Mouse (Mus musculus) embryonic fibroblast, embryonic 13.5 days (primary cell): ENCODE measurements around the gene Nr5a2. TPM values are rescaled to one million over a fixed set of nuclear protein-coding genes. Genes with fewer than 3 reads are reported as not detected.

Experiments used
- H3K27ac ChIP-seq: 2 replicates; pipeline ENCODE4 v1.5.1; 2012; ENCODE audit warnings: low read length, control low read depth, inconsistent platforms; ENCODE audit not compliant: insufficient read depth
- H3K4me1 ChIP-seq: 2 replicates; pipeline ENCODE4 v1.6.1; 2011; ENCODE audit warnings: low read length; ENCODE audit not compliant: control insufficient read depth, insufficient read depth
- H3K4me3 ChIP-seq: 2 replicates; pipeline ENCODE4 v1.5.1; 2011; ENCODE audit warnings: mild to moderate bottlenecking, control low read depth, low read length; ENCODE audit not compliant: insufficient read depth
- CTCF ChIP-seq: IDR thresholded peaks from 2 replicates; pipeline ENCODE4 v1.5.1; 2011; ENCODE audit warnings: mild to moderate bottlenecking, control low read depth, low read length, moderate library complexity, borderline replicate concordance; ENCODE audit not compliant: insufficient read depth
- POLR2A ChIP-seq: IDR thresholded peaks from 2 replicates; pipeline ENCODE4 v1.6.1; 2011; ENCODE audit warnings: low read depth, mild to moderate bottlenecking, control low read depth, low read length, moderate library complexity
- polyA plus RNA-seq: library from polyadenylated mRNA; stranded (reverse); fragments of >200 nt; gene quantifications from 2 replicates; pipeline ENCODE4 v1.2.4, GENCODE M21; 2011; ENCODE audit warnings: low read depth; ENCODE audit not compliant: missing spikeins, insufficient read length

Nr5a2 gene
- polyA plus RNA-seq, 1 experiment = not detected

DNA sequence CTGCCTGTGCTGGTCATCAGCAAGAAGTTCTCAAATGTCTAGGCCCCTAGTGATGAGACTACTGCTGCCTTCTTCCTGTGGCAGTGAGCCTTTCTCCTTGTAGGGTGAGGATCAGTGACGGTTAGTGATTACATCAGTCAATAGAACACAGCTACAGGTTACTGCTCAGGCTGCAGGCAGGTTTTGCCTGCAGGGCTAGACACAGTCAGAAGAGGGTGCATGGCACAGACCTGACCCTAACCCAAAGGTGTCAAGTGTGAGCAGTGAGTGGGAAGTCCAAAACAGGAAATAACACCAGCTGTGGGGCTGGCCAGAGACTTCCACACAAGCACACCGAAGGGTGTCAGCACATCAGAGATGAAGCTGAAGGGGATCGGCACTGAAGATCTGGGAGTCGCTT, 101.5 kb downstream of the Nr5a2 start:
- TF ChIP-seq CTCF = no peak
- TF ChIP-seq POLR2A = no peak
- Histone ChIP-seq H3K4me3 (no peak overlapping the region), H3K27ac (no peak overlapping the region), H3K4me1 (no peaks in the 10 kb centered on the region)

DNA sequence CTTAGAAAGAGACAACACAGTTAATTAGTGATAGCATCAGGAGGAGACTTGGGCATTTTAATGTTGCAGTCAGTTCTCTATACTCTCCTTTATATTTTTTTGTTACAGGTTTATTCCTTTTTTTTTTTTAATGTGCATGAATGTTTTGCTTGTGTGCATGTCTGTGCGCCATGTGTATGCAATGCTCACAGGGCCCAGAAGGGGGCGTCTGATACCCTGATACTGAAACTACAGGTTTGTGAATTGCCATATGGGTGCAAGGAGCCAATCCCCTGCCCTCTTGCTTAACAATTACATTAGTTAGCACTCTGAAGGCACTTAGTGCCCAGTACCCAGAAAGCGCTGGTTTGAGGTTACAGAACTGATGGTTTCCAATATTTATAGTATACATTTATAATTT, 104.1 kb downstream of the Nr5a2 start:
- no peak overlapping the region for H3K4me3 ChIP-seq
- no peak overlapping the region for H3K27ac ChIP-seq
- TF ChIP-seq CTCF (no peak), POLR2A (no peak)
- H3K4me1 ChIP-seq = no peaks in the 10 kb centered on the region

- Histone ChIP-seq H3K27ac (no peak overlapping the region), H3K4me3 (no peak overlapping the region), H3K4me1 (no peaks in the 10 kb centered on the region)
- TF ChIP-seq CTCF (no peak), POLR2A (no peak)
Observed at GRCm38 (mm10) chr1:136848791-136849190, 111.5 kb downstream of the Nr5a2 start.

DNA sequence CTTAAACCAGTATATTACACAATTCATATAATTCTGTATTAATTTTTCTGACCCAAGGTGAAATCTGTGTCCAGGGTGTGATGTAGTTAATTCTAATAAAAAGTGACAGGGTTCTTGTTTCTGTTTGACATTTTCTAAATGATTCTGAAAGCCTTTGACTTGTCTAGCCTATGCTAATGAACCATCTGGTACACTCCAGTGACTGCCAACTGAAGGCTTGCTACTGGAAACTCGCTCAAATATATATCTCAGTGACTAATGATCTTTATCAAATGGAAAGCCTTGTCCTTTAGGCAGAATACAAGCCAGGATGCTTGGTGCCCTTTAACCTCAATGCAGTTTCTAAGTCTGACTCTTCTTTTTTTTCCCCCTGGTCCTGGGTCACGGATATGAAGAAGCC, 114.2 kb downstream of the Nr5a2 start:
- Histone ChIP-seq H3K4me3 (no peak overlapping the region), H3K4me1 (no peaks in the 10 kb centered on the region), H3K27ac (no peak overlapping the region)
- TF ChIP-seq CTCF (no peak), POLR2A (no peak)

- no peak for TF ChIP-seq POLR2A
- TF ChIP-seq CTCF = no peak
- no peak overlapping the region for H3K4me3 ChIP-seq
- H3K27ac ChIP-seq = no peak overlapping the region
- no peaks in the 10 kb centered on the region; the same call in 1 of the 2 replicates for H3K4me1 ChIP-seq
Observed at GRCm38 (mm10) chr1:136845341-136845740, 114.9 kb downstream of the Nr5a2 start.

- H3K4me3 ChIP-seq = no peak overlapping the region
- no peak for TF ChIP-seq CTCF
- H3K27ac ChIP-seq = no peak overlapping the region
- H3K4me1 ChIP-seq = peaks cover 3% of the 10 kb centered on the region; the same call in 1 of the 2 replicates
Observed at GRCm38 (mm10) chr1:136840512-136840911, 119.7 kb downstream of the Nr5a2 start.

DNA sequence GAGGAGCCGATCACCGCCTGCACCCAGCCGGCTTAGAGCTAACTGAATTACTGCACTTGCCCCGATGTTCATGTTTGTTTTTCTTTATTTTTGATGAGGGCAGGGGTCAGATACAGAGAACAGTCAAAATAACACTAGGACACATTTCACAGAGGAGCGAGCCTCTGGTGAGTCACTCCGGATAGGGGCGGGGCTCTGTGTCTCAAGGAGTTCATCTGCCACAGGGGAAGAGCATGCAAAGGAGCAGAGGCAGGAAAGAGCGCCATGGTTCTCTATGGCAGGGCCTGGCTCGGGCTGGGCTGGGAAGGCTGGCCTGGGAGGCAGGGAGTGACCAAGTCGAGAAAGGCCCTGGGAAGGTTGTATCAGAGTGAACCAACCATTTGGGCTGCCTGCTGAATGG, 121.0 kb downstream of the Nr5a2 start:
- Histone ChIP-seq H3K4me3 (no peak overlapping the region), H3K27ac (no peak overlapping the region), H3K4me1 (peaks cover 3% of the 10 kb centered on the region; the same call in 1 of the 2 replicates)
- TF ChIP-seq CTCF (no peak), POLR2A (no peak)

DNA sequence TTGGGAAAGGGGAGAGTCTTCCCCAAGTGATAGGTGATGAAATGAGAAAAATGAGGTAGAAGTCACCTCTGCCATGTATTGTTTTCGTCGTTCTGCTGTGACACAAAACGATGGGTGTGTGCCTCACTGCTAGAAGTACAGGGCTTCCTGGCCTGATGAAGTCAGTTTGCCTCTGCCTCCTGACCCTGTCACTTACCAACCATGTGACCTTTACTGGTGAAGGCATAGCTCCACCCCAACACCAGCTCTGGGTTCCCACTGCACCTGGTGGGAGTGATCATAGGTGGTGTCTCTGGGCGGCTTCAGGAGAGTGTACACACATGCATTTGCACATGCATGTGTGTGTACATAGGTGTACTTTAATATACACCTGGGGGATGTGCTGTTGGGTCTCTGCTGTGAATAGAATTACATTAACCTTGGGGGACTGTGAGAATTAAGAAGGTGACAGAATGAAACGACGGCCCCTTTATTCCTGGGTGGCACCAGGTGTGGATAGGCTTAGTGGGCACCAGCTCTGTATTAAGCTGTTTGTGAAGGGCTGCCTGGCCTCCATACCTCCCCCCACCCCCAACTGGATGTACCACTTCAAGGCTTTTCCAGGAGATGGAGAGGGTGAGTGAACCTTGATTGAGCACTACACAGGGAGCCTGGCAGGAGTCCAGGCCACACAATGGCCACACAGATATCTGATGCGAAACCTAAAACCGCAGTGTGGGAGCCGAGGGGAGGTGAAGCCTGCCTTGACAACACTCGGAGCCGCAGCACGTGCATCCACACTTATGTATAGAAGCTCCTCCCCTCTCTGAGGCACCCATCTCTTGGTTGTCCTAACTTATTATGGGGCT, 127.7 kb downstream of the Nr5a2 start:
- H3K27ac ChIP-seq = no peak overlapping the region
- H3K4me3 ChIP-seq = no peak overlapping the region
- TF ChIP-seq POLR2A (no peak), CTCF (no peak)
- no peaks in the 10 kb centered on the region for H3K4me1 ChIP-seq

DNA sequence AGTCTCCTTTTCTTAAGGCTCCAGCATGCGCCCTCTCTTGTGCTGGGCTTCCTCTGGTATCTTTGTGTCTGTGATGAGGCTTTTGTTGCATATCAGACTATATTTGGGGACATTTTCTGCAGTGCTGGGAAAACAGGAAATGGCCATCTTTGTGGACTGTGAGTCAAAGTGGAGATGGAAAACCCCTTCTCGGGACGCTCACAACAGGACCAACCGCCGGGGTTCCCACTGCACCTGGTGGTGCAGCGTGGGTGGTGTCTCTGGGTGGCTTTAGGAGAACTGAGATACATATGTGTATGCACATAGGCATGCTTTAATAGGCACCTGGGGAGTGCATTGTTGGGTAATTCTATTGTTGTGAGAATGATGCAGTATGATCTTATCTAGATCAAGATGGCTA, 129.3 kb downstream of the Nr5a2 start:
- Histone ChIP-seq H3K27ac (no peak overlapping the region), H3K4me3 (no peak overlapping the region), H3K4me1 (no peaks in the 10 kb centered on the region)
- TF ChIP-seq CTCF (no peak), POLR2A (no peak)

GRCm38 (mm10) chr1:136829931-136830330, 130.3 kb downstream of the Nr5a2 start:
- Histone ChIP-seq H3K4me3 (no peak overlapping the region), H3K4me1 (no peaks in the 10 kb centered on the region), H3K27ac (no peak overlapping the region)
- TF ChIP-seq CTCF = no peak
- no peak for TF ChIP-seq POLR2A

DNA sequence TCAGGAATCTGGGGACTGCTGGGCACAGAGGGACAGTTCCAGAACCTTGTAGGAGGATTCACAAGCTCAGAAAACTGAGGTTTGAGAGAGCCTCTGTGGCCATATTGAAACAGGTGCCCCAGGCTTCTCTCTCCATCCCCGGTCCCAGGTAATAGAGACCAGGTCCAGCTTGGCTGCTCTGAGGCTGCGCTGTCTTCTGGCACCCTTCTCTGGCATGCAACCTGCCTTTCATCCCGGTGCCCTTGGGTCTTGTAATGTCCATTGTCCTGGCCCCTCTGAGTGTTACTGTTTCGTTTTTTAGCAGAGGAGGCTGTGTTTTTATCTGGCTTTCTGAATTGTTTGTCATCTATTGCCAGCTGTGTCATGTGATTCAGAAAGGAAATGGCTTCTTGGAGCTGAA, 136.4 kb downstream of the Nr5a2 start:
- no peak for TF ChIP-seq POLR2A
- TF ChIP-seq CTCF = no peak
- no peak overlapping the region for H3K4me3 ChIP-seq
- no peaks in the 10 kb centered on the region for H3K4me1 ChIP-seq
- H3K27ac ChIP-seq = no peak overlapping the region
